Mouse (Mus musculus) R1 (cell line): ENCODE measurements around the gene Olfr1102.

Experiments
- DNase-seq: peaks from one replicate; pipeline ENCODE4 v3.0.0-alpha.2; 2018; ENCODE audit warnings: low read depth, low spot score

Olfr1102 gene

DNA sequence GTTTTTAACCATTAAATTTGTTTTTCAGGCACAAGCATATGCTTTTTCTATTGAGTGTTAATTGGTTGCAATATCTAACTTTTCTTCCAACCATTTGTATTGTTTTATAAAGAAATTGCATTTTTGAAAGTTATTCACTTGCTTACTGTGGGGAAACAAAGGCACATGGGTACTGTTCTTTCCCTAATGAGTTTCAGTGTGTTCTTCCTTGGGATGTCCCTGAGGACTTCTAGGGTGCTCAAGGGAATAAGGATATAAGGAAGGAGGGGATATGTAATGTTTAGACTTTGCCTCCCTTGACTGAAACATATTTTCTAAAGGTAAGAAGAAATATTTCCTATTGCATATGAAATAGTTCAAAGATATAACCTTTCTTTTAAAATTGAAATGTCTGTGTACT is at the start of gene Olfr1102:
Olfr1102 (plus strand) TSS at position 301 of the 400 bp plus-strand sequence.
- no peak for DNase-seq

DNA sequence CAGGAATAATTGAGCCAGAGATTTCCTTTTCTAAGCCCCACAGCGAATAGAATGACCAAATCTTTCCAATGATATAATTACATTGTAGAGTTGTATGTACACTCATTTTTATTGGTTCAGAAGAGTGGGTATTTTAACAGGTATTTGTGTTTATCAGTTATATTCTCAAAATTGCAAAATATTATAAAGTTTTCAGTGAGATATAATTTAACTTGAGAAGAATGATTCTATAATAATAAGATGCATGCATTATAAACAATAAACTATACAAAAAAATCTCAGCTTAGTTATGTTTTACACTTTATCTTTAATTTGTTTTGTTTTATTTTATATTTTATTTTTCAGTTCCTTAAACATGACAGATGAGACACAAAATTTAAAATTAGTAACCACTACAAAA is 37.6 kb upstream of the Olfr1102 start, which contains the start of gene Olfr1099:
Olfr1099 (minus strand) TSS at position 101 of the 400 bp plus-strand sequence.
- no peak for DNase-seq

DNA sequence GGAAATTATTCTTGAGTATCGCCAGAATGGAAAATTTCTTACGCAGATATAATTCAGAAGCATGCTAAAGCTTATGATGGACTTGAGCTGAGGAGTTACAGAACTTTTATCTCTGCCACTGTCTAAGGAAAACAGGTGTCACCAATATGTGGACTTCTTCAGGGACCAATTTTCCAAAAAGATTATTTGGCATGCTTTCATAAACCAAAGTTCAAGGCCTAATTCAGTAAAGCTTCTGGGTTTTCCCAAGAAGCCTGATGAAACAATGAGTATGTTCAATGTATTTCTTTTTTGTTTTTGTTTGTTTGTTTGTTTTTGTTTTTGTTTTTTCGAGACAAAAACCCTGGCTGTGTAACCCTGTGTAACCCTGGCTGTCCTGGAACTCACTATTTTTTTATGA is 18.3 kb upstream of the Olfr1102 start, which contains the start of gene Olfr1100:
Olfr1100 (minus strand) TSS at position 101 of the 400 bp plus-strand sequence.
- DNase-seq = no peak

DNA sequence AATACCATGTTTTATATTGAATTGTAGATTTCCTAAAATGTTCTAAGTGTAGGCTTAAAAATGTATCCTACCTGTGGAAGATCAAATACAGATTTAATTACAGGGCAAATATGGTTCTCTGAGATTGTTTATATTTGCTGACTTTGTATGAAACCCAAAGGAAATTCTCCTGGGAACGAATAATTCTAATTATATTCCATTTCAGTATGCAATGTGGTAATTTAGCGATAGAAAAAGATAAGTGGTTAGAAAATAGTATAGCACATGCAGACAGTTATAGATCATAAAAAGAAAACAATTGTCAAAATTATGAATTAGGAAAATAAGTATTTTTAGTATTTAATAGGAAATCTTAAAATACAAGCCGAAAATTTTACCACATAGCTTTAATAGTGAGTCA is 7.1 kb upstream of the Olfr1102 start, which contains the start of gene Olfr1101:
Olfr1101 (minus strand) TSS at position 101 of the 400 bp plus-strand sequence.
- no peak for DNase-seq

DNA sequence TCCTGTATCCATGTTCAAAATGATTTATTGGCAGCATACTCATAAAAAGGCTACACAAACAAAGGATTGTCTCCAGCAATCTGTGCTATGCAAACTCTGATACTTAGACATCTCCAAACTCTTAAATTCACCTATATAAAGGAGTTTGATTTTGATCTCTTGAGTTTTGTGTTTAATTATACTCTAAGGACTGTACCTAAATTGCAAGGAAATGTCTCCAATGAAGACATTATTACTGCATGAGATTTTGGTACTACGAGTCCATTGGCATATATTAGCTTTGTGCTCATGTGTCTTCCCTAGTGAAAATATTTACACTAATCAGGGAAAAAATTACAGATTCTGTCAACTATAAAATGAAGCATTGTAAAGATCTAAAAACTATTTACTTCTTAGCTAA is 28.8 kb downstream of the Olfr1102 start, which contains the start of gene Olfr1104:
Olfr1104 (minus strand) TSS at position 101 of the 400 bp plus-strand sequence.
- DNase-seq = no peak

DNA sequence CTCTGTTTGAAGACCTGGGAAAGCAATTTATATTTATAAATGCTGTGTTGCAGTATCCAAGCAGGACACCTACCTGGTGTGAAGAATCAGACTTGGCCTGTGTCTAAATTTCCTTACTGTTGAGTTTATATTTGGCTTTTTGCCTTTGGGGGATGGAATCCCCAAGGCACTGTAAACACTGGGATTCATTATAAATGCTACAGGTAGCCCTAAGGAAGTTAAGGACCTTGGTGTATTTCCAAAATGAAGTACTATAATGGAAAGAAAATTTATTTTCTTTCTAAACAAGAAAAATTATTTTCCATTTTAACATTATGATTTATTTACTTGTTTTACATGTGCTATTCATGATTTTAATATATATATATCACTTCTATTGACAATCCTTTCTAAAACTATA is 38.2 kb downstream of the Olfr1102 start, which contains the start of gene Olfr1105:
Olfr1105 (minus strand) TSS at position 101 of the 400 bp plus-strand sequence.
- DNase-seq = no peak

DNA sequence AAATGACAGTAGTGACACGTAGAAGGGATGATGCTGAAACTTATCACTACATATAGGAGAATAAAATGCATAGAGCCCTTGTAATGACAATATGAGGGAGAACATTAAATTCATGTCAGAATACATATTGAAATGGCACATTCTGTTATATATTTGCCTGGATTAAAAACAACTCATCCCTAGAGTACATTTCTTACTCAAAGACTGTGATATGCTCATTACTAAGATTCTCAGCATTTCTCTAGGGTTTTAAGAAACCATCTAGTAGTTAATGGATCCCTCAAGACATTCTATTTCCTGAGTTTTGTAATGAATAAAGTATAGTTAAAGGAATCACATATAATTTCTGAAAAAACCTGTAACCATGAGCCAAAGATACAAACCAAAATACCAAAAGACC is 54.0 kb downstream of the Olfr1102 start, which contains the start of gene Olfr1106:
Olfr1106 (minus strand) TSS at position 101 of the 400 bp plus-strand sequence.
- no peak for DNase-seq
